Mouse (Mus musculus): ENCODE results near the gene Lrrc61. TPM values are rescaled to one million over a fixed set of nuclear protein-coding genes. Genes with fewer than 3 reads are reported as not detected.

Lrrc61 gene
- polyA plus RNA-seq, 1 experiment: 4.9 TPM

DNA sequence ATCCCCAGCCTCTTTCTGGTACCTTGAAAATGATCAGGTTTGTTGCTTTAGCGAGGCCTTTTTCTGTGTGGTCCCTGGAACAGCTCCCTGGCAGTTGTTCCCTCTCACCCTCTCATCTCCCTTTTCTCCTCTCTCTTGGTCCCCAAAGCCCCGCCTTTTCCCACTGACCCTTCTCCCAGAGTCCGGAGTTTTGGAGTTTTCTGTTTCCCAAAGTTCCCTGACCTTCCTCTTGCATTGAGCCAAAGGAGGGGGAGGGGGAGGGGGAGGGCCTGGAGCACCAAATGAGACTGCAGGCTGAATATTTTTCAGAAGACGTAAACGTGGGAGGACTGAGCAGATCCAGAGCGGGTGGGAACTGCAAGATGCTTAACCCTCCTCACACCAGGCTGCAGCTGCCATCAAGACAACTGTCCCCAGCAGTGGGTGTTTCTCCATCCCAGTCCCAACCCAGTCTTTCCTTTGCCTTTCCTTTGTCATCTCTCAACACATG is 18.0 kb downstream of the Lrrc61 start, which contains the start of gene Rarres2:
Gene Rarres2 (minus strand): TSS at position 218 of the 490 bp plus-strand sequence.
- Histone ChIP-seq H3K27ac (ENCODE audit: control insufficient read depth, insufficient read depth, low read depth, low read length, poor library complexity) (no peak within 1 kb of the TSS), H3K4me3 (replicated peaks; ENCODE audit: control insufficient read depth, low read depth, low read length) (no peak within 1 kb of the TSS)
- WGBS: 70% methylated on average over 6 of the region's 6 CpGs

DNA sequence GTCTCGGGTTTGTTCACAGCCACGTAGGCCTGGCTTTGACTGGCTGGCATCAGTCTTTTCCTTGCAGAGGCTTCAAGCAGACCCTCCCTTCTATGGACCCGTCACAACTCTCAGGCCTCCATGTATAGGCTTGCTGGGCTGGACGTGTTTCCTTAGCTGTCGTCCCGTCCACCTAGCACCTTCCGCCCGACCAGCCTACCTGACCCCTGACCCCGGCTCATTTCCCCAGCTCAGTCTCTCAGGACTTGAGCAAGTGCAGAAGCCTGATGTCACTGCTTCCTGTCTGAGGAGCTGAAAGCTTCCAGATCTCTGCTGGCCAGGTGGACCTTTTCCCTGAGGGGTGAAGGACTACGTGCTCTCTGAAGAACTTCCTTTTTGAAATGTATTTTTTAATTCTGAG is 18.7 kb downstream of the Lrrc61 start:
- no peak for TF ChIP-seq POLR2A (IDR thresholded peaks at IDR 0.05; ENCODE audit: borderline replicate concordance, control insufficient read depth, low read depth, low read length)
- no peak for TF ChIP-seq CTCF (IDR thresholded peaks at IDR 0.05; ENCODE audit: control insufficient read depth, insufficient read depth, low read length)
- Histone ChIP-seq H3K4me3 (replicated peaks; ENCODE audit: control insufficient read depth, low read depth, low read length) (no peak overlapping the region), H3K27ac (ENCODE audit: control insufficient read depth, insufficient read depth, low read depth, low read length, poor library complexity) (no peak overlapping the region), H3K4me1 (ENCODE audit: control insufficient read depth, insufficient read depth, low read length) (no peaks in the 10 kb centered on the region)
- 61% methylated on average over 10 of the region's 10 CpGs for WGBS

More for the DNA sequence above, 18.0 kb downstream of the Lrrc61 start, which contains the start of gene Rarres2:
- TF ChIP-seq CTCF (IDR thresholded peaks at IDR 0.05; ENCODE audit: control insufficient read depth, insufficient read depth, low read length) (no peak), POLR2A (IDR thresholded peaks at IDR 0.05; ENCODE audit: borderline replicate concordance, control insufficient read depth, low read depth, low read length) (no peak)
- no peaks in the 10 kb centered on the region for H3K4me1 ChIP-seq (ENCODE audit: control insufficient read depth, insufficient read depth, low read length)

DNA sequence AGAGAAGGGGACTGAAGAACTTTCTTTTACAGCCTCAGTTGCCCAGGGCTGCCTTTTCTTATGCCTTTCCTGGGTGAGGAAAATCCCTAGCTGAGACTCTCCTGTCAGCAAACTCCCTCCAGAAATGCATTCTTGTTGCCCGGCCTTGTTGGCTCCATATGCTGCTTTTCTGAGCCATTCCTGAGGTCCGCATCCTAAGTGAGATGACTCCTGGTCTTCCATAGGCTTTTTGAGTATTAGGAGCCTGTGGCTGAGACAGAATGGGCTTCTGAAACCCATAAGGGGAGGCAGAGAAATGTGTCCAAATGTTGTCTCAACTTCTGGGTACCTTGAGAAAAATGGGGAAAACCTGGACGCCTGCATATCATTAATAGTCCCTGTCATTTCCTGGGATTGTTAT is 19.4 kb downstream of the Lrrc61 start:
- Histone ChIP-seq H3K27ac (ENCODE audit: control insufficient read depth, insufficient read depth, low read depth, low read length, poor library complexity) (no peak overlapping the region), H3K4me1 (ENCODE audit: control insufficient read depth, insufficient read depth, low read length) (no peaks in the 10 kb centered on the region), H3K4me3 (replicated peaks; ENCODE audit: control insufficient read depth, low read depth, low read length) (no peak overlapping the region)
- TF ChIP-seq CTCF (IDR thresholded peaks at IDR 0.05; ENCODE audit: control insufficient read depth, insufficient read depth, low read length): no peak
- TF ChIP-seq POLR2A (IDR thresholded peaks at IDR 0.05; ENCODE audit: borderline replicate concordance, control insufficient read depth, low read depth, low read length): no peak
- WGBS: 74% methylated on average over 3 of the region's 3 CpGs

DNA sequence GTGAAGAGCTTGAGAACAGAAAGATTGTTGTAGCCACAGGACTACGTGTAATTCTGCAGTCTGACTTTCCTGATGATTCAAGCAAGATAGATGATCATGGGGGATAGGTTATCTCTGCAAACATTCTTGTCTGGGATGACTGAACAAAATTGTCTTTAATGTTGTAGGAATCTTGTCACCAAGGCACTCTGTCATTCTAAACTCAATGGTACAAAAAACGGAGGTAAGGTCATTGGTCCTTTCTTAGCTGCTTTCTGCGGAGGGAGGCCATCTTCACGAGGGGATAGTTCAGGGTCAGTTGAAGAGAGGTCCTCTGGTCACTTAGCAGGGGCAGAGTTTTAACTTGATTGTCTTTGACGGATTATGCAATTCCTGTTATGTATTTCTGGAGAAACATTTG is 24.1 kb downstream of the Lrrc61 start:
- H3K4me1 ChIP-seq (ENCODE audit: control insufficient read depth, insufficient read depth, low read length): no peaks in the 10 kb centered on the region
- TF ChIP-seq POLR2A (IDR thresholded peaks at IDR 0.05; ENCODE audit: borderline replicate concordance, control insufficient read depth, low read depth, low read length) (no peak), CTCF (IDR thresholded peaks at IDR 0.05; ENCODE audit: control insufficient read depth, insufficient read depth, low read length) (no peak)
- H3K27ac ChIP-seq (ENCODE audit: control insufficient read depth, insufficient read depth, low read depth, low read length, poor library complexity): no peak overlapping the region
- H3K4me3 ChIP-seq (replicated peaks; ENCODE audit: control insufficient read depth, low read depth, low read length): no peak overlapping the region
- WGBS: 39% methylated on average over 5 of the region's 5 CpGs

DNA sequence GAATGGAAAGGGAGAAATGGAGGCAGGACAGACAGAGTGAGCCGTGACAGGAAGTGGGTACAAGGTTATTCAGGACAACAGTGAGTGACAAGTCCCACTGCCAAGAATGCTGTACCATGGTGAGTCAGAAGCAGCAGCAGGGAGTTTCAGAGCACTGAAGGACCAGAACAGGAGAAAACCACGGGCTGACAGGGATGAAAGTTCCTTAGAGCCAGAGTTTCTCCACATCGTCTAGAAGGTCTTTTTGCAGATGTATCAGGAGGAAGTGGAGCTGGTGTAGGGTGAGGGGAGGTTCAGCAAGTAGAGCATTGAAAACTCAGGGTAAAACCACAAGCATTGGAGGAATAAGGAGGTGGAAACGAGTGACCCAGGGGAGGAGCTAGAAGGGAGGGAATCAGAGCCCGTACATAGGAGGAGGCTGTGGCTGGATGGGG is 24.6 kb downstream of the Lrrc61 start:
- no peak overlapping the region for H3K27ac ChIP-seq (ENCODE audit: control insufficient read depth, insufficient read depth, low read depth, low read length, poor library complexity)
- H3K4me3 ChIP-seq (replicated peaks; ENCODE audit: control insufficient read depth, low read depth, low read length): no peak overlapping the region
- H3K4me1 ChIP-seq (ENCODE audit: control insufficient read depth, insufficient read depth, low read length): no peaks in the 10 kb centered on the region
- WGBS: under 1% methylated on average over 5 of the region's 5 CpGs
- no peak for TF ChIP-seq POLR2A (IDR thresholded peaks at IDR 0.05; ENCODE audit: borderline replicate concordance, control insufficient read depth, low read depth, low read length)

DNA sequence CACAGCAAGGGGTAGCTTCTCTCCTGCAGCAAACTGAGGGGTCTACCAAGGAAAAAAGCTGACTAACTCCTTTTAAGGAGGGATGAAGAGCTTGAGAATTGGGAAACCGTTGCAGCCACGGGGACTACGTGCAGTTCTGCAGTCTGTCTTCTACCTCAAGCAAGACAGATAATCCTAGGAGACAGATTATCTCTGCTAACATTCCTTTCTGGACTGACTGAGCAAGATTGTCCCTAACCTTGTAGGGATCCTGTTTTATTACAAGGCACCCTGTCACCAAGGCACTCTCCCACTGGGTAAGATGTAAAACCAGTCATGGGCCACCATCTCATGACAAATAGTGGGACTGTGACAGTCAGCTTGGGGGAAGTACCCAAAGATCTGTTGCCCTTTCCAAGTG is 26.7 kb downstream of the Lrrc61 start:
- no peak overlapping the region for H3K27ac ChIP-seq (ENCODE audit: control insufficient read depth, insufficient read depth, low read depth, low read length, poor library complexity)
- 69% methylated on average over 3 of the region's 3 CpGs for WGBS

DNA sequence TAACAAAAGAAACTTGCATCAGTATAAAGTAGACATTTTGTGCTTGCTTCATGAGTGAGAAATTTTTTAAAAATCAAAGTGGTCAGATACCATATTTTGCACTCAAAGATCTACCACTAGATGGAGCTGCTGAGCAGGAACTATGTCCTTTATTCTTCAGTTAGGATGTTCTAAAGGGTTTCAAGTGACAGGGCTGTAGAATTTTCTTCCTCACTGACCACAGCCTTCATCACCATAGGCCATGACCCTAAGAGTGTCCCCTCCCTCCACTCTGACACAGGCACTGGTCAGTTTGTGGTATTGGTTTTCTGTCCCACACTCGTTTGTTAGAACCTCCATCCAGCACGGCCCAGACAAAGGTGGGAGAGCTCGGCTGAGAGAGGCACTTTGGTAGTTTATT is 27.4 kb downstream of the Lrrc61 start:
- WGBS: 77% methylated on average over 3 of the region's 3 CpGs
- 0 out of 2 replicates have a peak, but pooled peaks have one; percentile 14 for TF ChIP-seq CTCF (IDR thresholded peaks at IDR 0.05; ENCODE audit: control insufficient read depth, insufficient read depth, low read length)
- TF ChIP-seq POLR2A (IDR thresholded peaks at IDR 0.05; ENCODE audit: borderline replicate concordance, control insufficient read depth, low read depth, low read length): no peak
- no peaks in the 10 kb centered on the region for H3K4me1 ChIP-seq (ENCODE audit: control insufficient read depth, insufficient read depth, low read length)

More for the DNA sequence above, 26.7 kb downstream of the Lrrc61 start:
- TF ChIP-seq CTCF (IDR thresholded peaks at IDR 0.05; ENCODE audit: control insufficient read depth, insufficient read depth, low read length) (no peak), POLR2A (IDR thresholded peaks at IDR 0.05; ENCODE audit: borderline replicate concordance, control insufficient read depth, low read depth, low read length) (no peak)
- no peak overlapping the region for H3K4me3 ChIP-seq (replicated peaks; ENCODE audit: control insufficient read depth, low read depth, low read length)
- H3K4me1 ChIP-seq (ENCODE audit: control insufficient read depth, insufficient read depth, low read length): no peaks in the 10 kb centered on the region

DNA sequence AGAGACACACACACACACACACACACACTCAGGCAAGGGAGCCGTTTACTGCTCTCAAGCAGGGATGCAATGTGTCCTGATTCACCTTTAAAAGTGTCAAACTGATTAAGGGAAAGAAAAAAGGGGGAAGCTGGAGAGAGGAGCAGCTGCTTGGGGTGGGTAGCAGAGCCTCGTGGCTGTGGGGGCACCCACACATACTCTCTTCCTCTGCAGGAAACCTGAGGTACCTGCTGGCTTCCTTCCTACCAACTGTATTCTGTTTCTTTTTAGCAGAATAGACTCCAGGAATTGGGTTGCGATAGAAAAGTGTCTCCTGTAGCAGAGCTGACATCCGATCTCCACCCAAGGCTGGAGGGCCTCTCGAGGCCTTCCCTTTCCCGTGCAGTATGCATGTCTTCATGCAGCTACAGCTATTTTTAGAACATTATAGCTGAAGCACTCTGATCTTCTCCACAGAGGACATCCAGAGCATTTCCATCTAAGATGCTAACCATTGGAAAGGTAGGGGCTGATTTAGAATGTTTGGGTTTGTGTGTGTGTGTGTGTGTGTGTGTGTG is 34.7 kb downstream of the Lrrc61 start, which contains the start of gene Gm45021:
Gene Gm45021 (plus strand): TSS at position 417 of the 557 bp plus-strand sequence.
- WGBS: 7% methylated on average over 6 of the region's 6 CpGs
- H3K27ac ChIP-seq (ENCODE audit: control insufficient read depth, insufficient read depth, low read depth, low read length, poor library complexity): no peak within 1 kb of the TSS; the same call in 1 of the 2 replicates
- TF ChIP-seq CTCF (IDR thresholded peaks at IDR 0.05; ENCODE audit: control insufficient read depth, insufficient read depth, low read length) (no peak), POLR2A (IDR thresholded peaks at IDR 0.05; ENCODE audit: borderline replicate concordance, control insufficient read depth, low read depth, low read length) (no peak)
- H3K4me1 ChIP-seq (ENCODE audit: control insufficient read depth, insufficient read depth, low read length): no peaks in the 10 kb centered on the region; the same call in none of the 2 replicates
- H3K4me3 ChIP-seq (replicated peaks; ENCODE audit: control insufficient read depth, low read depth, low read length): no peak within 1 kb of the TSS

More for the DNA sequence above, 27.4 kb downstream of the Lrrc61 start:
- Histone ChIP-seq H3K27ac (ENCODE audit: control insufficient read depth, insufficient read depth, low read depth, low read length, poor library complexity) (no peak overlapping the region), H3K4me3 (replicated peaks; ENCODE audit: control insufficient read depth, low read depth, low read length) (no peak overlapping the region)

Measured in bone marrow, adult 2 months (tissue).